Mouse (Mus musculus) olfactory bulb, adult 2 months (tissue): Measurements from ENCODE around the gene Phf12.

Source experiments
- CTCF ChIP-seq: fragments of 200-500 bp; IDR thresholded peaks from 2 replicates; pipeline ENCODE4 v1.5.1; 2012; ENCODE audit warnings: low read depth, mild to moderate bottlenecking, low read length, moderate library complexity; ENCODE audit not compliant: insufficient read depth
- POLR2A ChIP-seq: fragments of 200-500 bp; IDR thresholded peaks from 2 replicates; pipeline ENCODE4 v1.6.1; 2012; ENCODE audit warnings: mild to moderate bottlenecking, low read depth, low read length, moderate library complexity; ENCODE audit not compliant: insufficient read depth

GRCm38 (mm10) chr11:78071938-78072337 lies 89.4 kb downstream of the Phf12 start:
- TF ChIP-seq CTCF (no peak), POLR2A (no peak)
